Mouse (Mus musculus) left cerebral cortex, postnatal 10 days (tissue): Measurements from ENCODE around the gene Slc39a5. TPM values are rescaled to one million over a fixed set of nuclear protein-coding genes. Genes with fewer than 3 reads are reported as not detected.
A peak's percentile ranks its signal among the peaks of the same experiment; 100 is the strongest.

Source experiments
- DNase-seq, 2 experiments: peaks; one replicate each; pipeline ENCODE4 v3.0.0; 2021 to 2022; ENCODE audit warnings: low spot score in 2 of 2, mixed read lengths in 1 of 2; ENCODE audit errors: extremely low spot score in 1 of 2
- intact Hi-C: fragments of 180-260 bp; cut with DNase I; formaldehyde crosslinking; loops from one replicate; pipeline ENCODE4 v1.15.1; 2025
- microRNA-seq: library from miRNA; unstranded; fragments of <30 nt; microRNA quantifications from one replicate; pipeline ENCODE4 v1.2.0, GENCODE M21; 2022
- total RNA-seq, 2 experiments: library from RNA; stranded (reverse); gene quantifications; 2 replicates each; pipeline ENCODE4 v1.2.3; 2021

The Slc39a5 gene
- total RNA-seq, 2 experiments from 2014 or later: 0.56 to 0.69 TPM

DNA sequence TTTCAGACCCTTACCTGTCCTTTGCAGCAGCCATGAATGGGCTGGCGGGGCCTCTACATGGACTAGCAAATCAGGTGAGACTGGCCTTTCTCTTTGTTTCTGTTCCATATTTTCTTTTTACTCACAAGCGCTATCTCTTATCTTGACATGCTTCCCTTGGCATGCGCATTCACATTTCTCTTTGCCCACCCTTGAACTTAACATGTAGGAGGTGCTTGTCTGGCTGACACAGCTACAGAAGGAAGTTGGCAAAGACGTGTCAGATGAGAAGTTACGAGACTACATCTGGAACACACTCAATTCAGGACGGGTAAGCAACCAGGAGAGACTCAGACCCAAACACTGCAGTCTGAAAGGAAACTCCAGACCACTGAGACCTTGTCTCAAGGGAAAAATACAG, 41.8 kb downstream of the Slc39a5 start:
- no peak for DNase-seq
- intact Hi-C loops: no loop called here

DNA sequence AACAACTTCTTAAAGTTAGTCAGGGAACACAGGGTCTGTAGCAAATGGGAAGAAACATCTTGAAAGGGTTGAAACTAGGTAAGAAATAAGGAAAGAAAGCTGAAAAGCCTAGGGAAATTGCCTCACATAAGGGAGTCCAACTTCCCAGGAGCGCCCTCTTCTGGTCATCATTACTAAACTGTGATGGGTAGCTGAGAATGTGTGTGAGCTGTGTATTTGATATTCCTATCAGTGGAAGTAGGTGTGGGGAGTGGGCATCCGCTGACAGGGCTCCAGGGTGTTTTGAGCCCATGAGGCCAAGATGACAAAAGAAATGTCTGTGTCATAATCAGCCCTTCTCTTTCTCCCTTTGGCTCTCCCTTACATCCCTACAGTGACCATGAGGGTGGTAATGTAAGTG, 42.2 kb downstream of the Slc39a5 start:
- intact Hi-C loops: no loop called here
- DNase-seq: peak in 1 of 2 experiments; percentile 58

DNA sequence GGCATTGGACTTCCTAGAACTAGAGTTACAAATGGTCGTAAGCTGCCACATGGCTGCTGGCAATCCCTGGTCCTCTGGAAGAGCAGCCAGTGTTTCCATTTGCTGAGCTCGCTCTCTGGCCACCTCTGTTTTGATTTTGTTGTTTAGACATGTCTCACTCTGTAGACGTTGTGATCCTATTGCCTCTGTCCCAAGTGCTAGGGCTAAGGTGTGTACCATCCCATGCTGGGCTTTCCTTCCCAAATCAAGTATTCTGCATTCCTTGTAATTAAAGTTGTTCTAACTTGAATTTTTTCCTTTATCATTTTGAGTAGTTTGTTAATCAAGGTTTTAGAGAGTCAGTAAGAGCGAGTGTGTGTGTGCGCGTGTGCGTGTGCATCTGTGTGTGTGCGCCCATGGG, 53.5 kb downstream of the Slc39a5 start:
- DNase-seq: no peak
- intact Hi-C loops: no loop called here

Small RNAs within 50 kb of the gene (microRNA-seq; reads per million reads assigned to microRNA genes)
- gene Gm25361 (not detected), gene Gm26308 (not detected), gene Mir6914 (not detected), gene Mir6915 (9.2 reads per million, percentile 29 among the genes with 10 or more reads in this experiment)

Other genes starting within 250 kb of the Slc39a5 start
- gene Rbms2, start 220.9 kb downstream of the Slc39a5 start, total RNA-seq: 10 to 100 TPM; 10.7 to 11.6 TPM
- 10 to 100 TPM; 17.8 to 18.7 TPM for gene Gls2, start 206.8 kb downstream of the Slc39a5 start, total RNA-seq
- 10 to 100 TPM; 11.5 to 12.6 TPM for gene Spryd4, start 189.4 kb downstream of the Slc39a5 start, total RNA-seq
- not detected for gene Mip, start 175.4 kb downstream of the Slc39a5 start, total RNA-seq
- 1 to 10 TPM; 8.3 to 9.7 TPM for gene Timeless, start 169.2 kb downstream of the Slc39a5 start, total RNA-seq
- not detected for gene Apon, start 147.1 kb downstream of the Slc39a5 start, total RNA-seq
- gene Apof, start 132.6 kb downstream of the Slc39a5 start, total RNA-seq: not detected
- 10 to 100 TPM; 20.2 to 26.0 TPM for gene Stat2, start 130.7 kb downstream of the Slc39a5 start, total RNA-seq
- under 1 TPM; 0.43 to 0.58 TPM for gene Il23a, start 102.5 kb downstream of the Slc39a5 start, total RNA-seq
- 10 to 100 TPM; 13.0 to 14.1 TPM for gene Pan2, start 97.9 kb downstream of the Slc39a5 start, total RNA-seq
- 10 to 100 TPM; 64.4 to 69.7 TPM for gene Cnpy2, start 78.8 kb downstream of the Slc39a5 start, total RNA-seq
- gene Cs, start 63.5 kb downstream of the Slc39a5 start, total RNA-seq: 100 to 1,000 TPM; 287 to 288 TPM
- gene Coq10a, start 32.2 kb downstream of the Slc39a5 start, total RNA-seq: 10 to 100 TPM; 69.8 to 74.6 TPM
- 10 to 100 TPM; 74.4 TPM for gene Ankrd52, start 24.1 kb downstream of the Slc39a5 start, total RNA-seq
- 10 to 100 TPM; 88.5 to 93.8 TPM for gene Nabp2, start 10.3 kb upstream of the Slc39a5 start, total RNA-seq
- gene Rnf41, start 10.4 kb upstream of the Slc39a5 start, total RNA-seq: 10 to 100 TPM; 79.3 to 81.6 TPM
- 100 to 1,000 TPM; 204 to 226 TPM for gene Smarcc2, start 58.0 kb upstream of the Slc39a5 start, total RNA-seq
- gene Myl6, start 92.9 kb upstream of the Slc39a5 start, total RNA-seq: 100 to 1,000 TPM; 602 to 610 TPM
- gene Myl6b, start 97.5 kb upstream of the Slc39a5 start, total RNA-seq: 10 to 100 TPM; 30.9 to 34.1 TPM
- 1 to 10 TPM; 8.9 to 9.3 TPM for gene Esyt1, start 124.6 kb upstream of the Slc39a5 start, total RNA-seq
- gene Zc3h10, start 146.5 kb upstream of the Slc39a5 start, total RNA-seq: 10 to 100 TPM; 10.8 to 10.9 TPM
- 1,000 to 10,000 TPM; 2,483 to 2,553 TPM for gene Rpl41, start 148.1 kb upstream of the Slc39a5 start, total RNA-seq
- 10 to 100 TPM; 80.0 to 83.7 TPM for gene Pa2g4, start 164.8 kb upstream of the Slc39a5 start, total RNA-seq
- 1 to 10 TPM; 1.1 to 2.2 TPM for gene Erbb3, start 188.4 kb upstream of the Slc39a5 start, total RNA-seq
- 100 to 1,000 TPM; 382 to 405 TPM for gene Rps26, start 225.5 kb upstream of the Slc39a5 start, total RNA-seq
- 10 to 100 TPM; 18.5 to 19.8 TPM for gene Ikzf4, start 244.8 kb upstream of the Slc39a5 start, total RNA-seq